Mouse (Mus musculus): ENCODE measurements around the gene Spty2d1.

The Spty2d1 gene

DNA sequence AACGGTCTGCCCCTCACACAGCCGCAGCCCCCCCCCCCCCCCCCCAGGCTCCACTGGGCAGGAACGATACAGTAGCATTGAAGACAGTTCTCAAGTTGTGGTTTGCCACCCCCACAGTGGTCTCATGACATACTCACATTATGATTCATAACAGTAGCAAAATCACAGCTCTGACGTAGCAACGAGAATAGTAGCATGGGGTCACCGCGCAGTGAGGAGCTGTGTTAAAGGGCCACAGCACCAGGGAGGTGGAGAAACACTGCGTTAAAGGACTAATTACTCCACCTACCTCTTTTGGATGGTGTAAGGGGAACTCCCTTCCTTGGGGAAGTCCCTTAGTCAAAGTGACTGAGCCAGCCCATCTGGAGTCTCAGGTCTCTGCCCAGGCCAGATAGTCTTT is 14.3 kb upstream of the Spty2d1 start:
- DNase-seq (ENCODE audit: low read depth): peak; percentile 64

DNA sequence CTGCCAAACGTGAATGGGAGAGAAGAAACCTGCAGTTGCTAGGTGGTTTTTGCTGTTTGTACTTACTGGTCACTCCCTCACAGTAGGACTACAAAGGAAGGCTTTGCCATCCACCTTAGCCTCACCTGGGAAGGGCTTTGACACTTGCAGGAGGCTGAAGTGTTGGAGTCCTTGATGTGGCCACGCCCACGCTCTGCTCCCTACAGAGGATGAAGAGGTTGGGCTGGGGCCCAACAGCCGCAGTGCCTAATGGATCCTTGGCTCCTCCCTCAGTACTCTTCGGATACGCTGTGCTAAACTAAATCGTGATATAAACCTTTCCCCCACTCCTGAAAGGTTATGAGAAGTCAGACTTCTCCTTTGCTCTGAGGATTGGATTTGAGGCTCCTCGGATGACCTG is 12.7 kb upstream of the Spty2d1 start:
- DNase-seq (ENCODE audit: low read depth): no peak

DNA sequence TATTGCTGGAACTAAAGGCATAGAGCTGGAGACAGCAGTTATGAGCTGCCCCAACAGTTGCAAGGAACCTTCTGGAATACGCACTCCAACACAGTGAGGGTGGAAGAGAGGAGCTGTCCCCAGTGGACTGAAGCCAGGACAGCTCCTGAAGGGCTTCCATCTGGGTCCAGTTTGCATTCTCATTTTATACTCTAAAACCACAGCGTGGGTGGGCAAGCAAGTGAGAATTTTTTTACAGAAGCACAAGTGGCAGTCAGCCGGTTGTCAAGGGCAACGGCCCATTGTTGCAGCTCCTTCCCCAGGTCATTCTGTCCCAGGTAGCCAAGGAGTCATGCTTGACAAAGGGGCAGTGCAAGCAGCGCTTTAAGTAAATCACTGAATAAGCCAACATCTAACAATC is 11.4 kb upstream of the Spty2d1 start:
- DNase-seq (ENCODE audit: low read depth): no peak

DNA sequence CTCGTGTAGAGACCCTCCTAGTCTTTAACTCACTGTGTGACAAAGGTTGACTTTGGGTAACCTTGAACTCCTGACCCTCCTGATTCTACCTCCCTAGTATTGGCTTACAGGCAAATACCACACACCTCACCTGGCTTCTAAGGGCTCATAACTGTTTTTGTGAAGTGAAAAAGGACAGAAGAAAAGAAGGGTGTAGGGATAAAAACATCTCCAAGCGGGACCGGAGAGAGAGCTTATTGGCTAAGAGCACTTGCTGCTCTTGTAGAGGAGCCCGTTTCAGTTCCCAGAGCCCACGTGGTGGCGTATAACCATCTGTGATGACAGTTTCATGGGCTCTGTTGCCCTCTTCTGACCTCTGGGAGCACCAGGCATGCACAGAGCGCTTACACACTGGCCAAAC is 8.9 kb upstream of the Spty2d1 start:
- no peak for DNase-seq (ENCODE audit: low read depth)

DNA sequence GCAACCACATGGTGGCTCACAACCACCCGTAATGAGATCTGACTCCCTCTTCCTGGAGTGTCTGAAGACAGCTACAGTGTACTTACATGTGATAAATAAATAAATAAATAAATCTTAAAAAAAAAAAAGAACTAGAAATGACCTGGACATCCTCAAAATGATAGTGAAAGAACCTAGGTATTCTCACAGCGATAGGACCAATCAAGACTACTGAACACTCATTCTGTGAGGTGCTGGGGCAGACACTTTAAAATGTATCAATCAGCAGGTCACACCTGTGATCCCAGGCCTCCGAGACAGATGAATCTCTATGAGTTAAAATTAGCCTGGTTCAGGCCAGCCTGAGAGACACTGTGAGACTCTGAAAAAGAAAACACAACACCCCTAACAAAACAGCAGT is 8.4 kb upstream of the Spty2d1 start:
- no peak for DNase-seq (ENCODE audit: low read depth)

DNA sequence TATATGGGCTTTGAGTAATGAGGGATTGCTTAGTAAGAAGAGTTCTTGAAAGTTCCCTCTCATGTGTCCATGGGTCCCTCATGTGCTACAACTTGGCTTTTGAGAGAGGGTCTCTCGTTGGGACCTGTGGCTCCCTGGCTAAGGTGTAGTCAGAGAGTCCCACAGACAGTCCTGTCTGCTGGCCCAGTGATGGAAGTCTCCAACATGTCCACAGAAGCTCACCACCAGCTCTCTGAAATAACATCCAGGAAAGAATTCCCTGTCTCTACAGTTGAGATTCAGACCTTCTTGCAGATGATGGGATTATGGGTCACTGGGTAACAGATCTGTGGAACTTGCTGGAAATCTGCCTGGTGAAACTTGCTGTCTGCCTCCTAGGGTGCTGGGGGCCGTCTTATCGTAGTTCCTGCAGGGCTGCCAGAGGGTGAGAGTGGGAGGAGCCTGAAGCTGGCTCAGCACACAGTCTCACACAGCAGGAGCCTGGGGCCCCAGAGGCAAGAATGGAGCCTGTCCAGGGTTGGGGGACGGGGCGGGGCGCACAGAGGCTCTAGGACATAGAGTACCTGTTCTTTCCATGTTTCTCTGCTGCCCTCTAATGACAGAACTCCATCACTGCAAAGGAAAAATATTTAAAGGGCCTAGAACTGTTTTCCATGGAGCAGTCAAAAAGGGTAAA is 7.3 kb upstream of the Spty2d1 start:
- DNase-seq (ENCODE audit: low read depth): peak; percentile 97

DNA sequence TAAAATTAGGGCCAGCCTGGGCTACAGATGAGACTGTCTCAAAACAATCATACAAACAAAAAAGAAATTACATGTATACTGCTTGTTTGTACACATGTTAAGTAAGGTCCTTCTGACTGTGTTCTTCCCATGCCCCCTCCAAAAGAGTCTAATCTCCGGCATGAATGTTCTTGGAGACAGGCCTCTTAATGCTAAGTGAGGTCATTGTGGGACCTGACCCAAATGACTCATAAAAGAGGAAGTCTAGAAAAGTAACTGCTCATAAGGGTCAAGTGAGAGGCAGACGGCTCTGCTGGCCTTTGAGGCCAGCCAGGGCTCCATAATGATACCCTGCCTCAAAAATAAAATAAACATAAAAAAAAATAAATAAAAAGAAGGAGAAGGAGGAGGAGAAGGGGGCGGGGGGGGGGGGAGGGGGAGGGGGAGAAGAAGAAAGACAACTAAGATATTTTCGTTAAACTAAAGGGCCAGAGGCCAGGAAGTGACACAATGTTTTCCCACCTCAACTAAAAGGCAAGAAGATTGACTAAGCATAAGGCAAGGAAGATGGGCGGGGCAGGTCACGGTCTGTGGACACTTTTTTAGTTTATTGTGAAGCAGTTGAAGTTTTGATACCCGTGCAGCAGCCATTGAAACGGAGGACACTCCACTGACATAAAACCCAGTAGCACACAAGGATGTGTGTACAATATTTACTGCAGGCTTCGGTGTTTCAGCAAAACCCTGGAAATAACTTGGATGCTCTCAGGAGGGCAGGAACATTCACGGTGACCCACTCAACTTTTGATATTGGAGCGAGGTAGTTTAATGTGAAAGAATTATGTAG is 6.6 kb upstream of the Spty2d1 start:
- peak; percentile 94 for DNase-seq (ENCODE audit: low read depth)

DNA sequence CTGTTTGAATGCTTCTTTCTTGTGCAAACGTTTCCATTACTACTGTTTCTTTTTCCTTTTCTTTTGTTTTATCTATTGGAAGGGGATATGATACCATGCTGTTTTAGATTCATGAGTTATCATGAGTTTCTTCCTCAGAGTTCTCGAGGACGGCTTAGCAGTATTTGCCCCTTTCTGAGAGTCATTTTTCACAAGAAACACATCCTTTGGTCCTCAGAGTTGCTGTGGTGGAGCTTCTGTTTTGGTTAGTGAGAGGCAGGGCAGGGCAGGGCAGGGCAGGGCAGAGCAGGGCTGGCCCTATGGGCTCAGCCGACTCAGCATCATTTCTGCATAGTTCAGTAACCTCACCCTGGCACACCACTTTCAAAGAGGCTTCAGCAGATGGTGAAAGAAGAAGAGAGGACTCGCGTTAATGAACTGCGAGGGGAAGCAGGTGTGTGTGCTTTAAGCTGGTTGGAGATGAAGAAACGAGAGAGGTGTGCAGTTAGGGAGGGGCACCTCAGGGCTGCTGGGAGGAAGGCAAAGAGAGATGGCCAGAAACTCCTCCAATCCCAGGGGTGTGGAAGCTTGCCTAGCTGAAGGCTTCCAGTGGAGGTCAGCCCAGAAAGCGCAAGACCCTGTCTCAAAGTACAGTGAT is 5.0 kb upstream of the Spty2d1 start:
- DNase-seq (ENCODE audit: low read depth): peak; percentile 52

DNA sequence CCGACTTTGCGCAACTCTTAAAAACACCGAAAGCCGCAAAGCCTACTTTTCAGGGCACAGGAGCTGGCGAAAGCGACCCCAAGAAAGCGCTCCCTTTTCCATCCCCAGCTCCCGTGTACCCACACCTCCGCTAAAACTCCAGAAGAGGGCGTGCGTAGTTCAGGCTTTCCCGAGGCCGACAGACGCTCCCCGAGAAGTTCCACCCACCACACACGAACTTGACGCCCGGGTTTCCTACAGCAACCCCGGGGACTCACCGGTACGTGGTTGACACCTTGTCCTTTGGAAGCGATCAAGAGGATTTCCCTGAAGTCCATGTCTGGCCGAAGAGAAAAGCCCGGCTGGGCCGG is 418 bp downstream of the Spty2d1 start:
- no peak for DNase-seq (ENCODE audit: low read depth)

DNA sequence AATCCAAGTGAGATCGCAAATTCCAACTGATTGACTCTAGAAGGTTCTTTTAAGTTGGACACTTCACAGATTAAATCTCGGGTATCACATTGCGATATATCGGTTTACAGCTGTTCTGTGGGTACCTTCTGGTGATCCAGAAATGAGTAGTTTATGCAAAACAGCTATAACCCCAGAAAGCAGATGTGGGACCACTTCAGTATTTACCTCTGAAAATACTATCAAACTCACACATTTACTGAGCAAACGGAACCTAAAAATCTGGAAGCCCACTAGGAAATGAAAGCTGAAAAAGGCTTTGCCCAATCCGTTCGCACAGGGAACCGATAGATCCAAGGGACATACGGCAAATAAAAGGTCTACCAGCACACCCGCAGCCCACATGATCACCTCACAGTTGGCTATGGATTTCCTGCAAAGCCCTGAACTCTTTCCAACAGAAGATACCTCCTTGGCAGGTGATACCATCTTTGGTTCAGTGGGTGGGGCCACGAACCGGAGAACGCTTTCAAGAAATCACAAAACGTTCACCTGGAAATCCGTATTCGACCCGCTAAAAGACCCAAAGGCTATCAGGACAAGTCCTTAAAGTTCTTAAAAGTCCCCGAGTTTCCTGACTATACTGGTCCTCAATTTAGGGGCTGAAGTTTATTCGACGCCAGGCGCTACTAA is 966 bp downstream of the Spty2d1 start:
- peak; percentile 34 for DNase-seq (ENCODE audit: low read depth)

DNA sequence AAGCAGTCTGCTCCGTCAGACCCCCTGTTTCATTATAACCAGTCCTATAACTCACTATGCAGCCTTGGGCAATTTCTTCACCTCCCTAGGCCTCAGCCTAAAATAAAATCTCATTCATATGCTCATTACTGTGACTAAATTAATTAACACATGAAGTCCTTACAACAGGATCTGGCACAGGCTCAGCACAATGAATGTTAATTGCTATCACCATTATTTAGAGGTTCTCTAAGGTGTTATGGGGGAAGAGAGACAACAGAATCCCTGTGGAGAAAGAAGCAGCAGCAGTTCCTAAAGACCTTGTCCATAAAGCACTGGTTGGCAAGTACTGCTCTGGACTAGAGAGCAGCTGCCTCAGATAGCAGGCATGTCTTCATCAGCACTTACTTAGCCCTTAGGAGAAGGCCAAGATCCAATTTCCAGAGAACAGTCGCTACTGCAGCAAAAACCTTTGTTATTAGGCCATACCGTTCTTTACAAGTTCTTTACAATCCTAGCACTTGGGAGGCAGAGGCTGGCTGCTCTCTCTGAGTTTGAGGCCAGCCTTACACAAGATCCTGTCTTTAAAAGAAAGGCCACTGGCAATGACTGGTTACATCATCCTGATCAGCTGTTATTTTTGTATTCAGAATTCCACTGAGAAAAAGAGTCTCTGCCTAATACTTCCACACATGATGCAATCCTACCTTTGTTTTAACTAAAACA is 4.6 kb downstream of the Spty2d1 start:
- peak; percentile 44 for DNase-seq (ENCODE audit: low read depth)

DNA sequence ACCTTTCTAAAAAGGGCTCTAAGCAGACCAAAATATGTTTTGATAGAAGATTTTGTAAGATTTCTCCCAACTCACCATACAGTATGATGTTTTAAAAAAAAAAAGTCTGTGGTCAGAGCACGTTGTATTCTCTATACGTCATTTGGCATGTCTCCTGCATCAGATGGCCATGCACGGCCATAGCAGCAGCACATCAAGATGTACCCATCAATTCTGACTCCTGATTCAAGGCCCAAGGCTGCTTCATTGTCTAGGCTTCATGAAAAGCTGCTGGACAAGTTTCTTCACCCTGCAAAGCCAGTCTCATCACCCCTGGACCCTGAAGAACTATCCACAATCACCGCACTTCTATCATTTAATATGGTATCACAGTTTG is 6.3 kb downstream of the Spty2d1 start:
- DNase-seq (ENCODE audit: low read depth): no peak

DNA sequence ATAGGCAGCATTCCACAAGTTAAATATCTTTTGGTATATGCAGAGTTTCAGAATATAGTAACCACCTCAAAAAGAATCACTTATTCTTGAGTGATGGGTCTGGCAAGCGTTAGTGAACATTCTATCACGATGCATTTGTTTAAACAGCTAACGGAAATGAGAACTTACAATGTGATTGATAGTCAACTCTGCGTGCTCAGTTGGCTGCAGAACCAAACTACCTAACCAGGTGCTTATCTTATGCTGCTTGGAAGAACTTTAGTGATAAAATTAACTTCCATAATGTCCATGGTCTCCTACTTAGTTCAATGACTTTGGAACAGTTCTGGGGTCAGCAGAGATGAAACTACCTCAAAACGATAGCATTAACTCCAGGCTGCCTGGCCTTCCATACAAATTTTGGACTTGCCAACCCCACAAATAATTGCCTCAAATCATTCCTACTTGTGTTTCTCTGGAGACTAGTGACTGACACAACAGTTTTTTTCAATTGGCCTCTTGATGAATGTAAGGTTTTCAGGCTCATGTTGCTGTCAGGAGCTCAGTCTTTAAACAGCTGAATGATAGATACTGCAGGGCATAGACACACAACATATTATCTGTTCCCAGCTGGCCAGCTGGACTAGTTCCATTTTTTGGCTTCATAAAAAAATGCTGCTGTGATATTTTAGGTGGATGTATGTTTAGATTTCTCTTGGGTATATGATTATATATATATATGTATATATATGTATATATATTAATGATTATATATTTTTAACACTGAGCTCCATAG is 6.9 kb downstream of the Spty2d1 start:
- DNase-seq (ENCODE audit: low read depth): no peak

DNA sequence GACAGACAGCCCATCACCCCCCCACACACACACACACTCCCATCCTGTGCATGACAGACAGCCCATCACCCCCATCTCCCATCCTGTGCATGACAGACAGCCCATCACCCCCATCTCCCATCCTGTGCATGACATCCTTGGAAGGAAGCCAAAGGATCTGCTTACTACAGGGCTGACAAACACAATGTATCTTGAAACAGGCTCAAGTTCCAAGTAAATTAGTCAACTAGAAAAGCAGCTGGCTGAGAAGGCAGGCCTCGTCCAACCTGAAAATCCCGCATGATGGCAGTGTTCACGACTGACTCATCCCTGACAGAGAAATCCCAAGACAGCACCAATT is 7.6 kb downstream of the Spty2d1 start:
- DNase-seq (ENCODE audit: low read depth): no peak

DNA sequence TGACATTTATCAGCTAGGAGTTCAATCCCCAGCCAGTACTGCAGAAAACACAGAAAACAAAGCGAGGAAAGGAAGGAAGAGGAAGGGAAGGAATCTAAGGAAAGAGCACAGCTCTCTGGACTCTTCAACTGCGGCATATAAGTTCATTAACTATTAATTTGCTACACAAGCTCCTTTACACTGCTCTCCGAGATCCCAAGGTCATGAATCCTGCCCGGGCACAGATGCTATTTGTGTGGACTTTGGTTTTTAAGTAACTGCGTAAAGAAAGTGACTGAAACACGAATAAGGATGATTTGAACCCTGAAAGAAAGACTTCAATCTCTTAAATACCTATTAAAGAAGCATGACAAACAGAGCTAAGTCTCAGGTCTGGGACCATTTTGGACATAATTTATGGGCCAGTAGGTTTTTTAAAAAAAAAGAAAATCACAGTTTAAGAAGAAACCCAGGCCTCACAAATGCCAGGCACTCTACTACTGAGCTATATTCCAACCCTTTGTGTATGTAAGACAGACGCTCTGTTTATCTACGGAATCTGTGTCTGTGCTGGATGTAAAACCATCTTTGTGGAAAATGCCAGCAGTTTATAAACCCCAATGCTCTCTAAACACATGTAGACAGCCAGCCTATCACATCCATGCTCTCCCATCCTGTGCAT is 8.1 kb downstream of the Spty2d1 start:
- DNase-seq (ENCODE audit: low read depth): no peak

DNA sequence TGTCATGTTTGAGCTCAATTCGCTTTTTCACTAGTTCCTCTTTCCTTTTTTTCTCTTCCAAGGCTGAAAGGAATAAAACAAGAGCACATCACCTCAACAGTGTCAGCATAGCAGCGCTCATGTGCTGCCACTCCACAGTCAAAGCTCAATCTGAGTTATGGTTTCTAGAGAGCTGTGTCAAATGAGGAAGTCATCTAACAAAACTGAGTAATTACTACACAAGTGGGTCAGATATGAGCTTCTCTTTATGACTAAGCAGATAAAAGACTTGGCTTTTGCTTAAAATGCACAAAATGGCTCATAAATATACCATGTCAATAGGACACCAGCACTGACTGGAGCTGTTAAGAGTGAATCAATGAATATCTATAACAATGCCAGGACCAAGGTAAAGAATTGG is 9.3 kb downstream of the Spty2d1 start:
- peak; percentile 42 for DNase-seq (ENCODE audit: low read depth)

DNA sequence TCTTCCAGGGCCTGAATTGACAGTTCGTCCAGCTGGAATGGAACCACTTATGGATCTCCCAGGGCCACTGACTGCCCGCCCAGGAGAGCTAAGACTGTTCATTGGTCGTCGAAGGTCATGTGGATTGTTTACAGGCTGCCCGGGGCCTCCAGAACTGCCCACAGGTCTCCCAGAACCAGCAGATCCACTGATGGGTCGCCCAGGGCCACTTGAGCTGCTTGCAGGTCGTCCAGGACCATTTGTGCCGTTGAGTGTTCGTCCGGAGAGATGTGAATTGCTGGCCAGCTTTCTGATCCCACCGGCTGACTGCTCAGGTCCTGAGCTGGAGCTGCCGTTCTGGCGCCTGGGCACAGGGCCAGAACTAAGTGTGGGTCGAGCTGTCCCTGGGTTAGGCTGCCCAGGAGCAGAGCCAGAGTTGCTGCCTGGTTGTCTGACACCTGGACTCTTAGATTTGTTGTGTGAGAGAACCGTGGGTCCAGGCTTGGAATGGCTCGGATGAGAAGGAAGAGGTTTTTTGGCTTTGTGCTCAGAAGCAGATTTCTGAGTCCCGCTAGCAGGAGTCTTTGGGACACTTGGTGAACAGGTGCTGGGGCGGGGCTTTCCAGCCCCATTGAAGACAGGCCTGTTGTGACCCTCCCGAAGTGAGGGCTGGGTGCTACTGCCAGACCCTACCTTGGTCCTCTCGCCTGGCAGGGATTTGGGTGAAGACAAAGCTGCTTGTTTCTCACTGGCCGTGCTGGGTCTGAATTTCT is 10.4 kb downstream of the Spty2d1 start:
- no peak for DNase-seq (ENCODE audit: low read depth)

DNA sequence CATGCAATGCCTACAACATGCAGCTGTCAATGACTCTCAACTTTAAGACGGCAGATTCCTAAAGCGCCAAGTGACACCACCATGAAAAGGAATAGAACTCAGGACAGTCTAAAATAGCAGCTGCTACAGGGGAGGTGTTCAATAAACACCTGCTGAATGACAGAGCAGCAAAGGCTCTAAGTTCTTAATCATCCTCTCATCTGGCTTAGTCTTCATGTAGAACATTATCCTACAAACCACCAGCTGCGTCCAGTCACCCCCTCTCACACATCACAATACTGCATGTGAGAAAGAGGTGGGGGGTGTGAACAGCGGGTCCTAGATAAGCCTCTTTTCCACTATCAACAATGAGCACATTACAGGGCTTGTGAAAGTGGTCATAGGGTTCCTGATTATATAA is 11.2 kb downstream of the Spty2d1 start:
- DNase-seq (ENCODE audit: low read depth): no peak

DNA sequence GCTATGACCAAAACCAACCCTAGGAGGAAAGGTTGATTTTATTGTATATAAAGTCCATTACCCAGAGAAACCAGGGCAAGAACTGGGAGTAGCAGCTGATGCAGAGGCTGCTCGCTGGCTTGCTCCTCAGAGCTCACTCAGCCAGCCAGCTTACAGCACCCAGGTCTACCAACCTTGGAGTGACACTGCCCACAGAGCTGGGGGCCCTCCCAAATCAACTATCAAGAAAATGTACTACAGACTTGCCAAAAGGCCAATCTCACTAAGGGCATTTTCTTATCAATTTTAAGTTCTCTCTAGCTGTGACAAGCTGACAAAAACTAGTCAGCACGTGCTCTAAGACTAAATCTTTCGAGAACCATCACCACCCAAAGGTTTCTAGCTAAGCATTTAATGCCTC is 12.7 kb downstream of the Spty2d1 start:
- no peak for DNase-seq (ENCODE audit: low read depth)

DNA sequence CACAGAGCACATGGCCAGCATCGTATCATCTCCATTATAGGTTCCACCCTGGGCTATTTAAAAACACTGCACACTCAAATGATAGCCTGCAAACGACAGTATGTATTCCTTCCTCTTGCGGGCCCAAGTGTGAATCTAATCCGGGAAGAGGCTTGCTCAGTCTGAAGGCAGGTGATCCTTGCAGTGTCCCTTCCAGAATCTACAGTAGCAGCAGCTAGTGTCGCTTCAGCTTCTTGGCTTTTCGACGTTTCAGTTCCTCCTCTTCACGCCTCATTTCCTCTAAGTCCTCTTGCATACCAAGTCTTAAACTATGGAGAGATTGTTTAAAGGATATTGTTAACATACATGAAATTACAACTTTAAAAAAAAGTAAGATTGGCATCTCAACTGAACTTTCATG is 15.1 kb downstream of the Spty2d1 start:
- DNase-seq (ENCODE audit: low read depth): no peak
